Mouse (Mus musculus) embryonic facial prominence, embryonic 14.5 days (tissue): ENCODE measurements around the gene Ppid. TPM values are rescaled to one million over a fixed set of nuclear protein-coding genes. Genes with fewer than 3 reads are reported as not detected.
"Not testable (repeated sequence)": the region's sequence is repeated elsewhere in the genome, so short reads cannot be mapped to it uniquely, and the experiment has no call there.

Experiments used
- ATAC-seq: fragments of 200-750 bp; cut with Nextera tagmentation; 2 replicates; pipeline ENCODE4 v1.8.0; 2017; ENCODE audit warnings: low read depth, moderate number of reproducible peaks, moderate TSS enrichment
- DNase-seq: peaks from one replicate; pipeline ENCODE4 v3.0.0-alpha.2; 2015; ENCODE audit warnings: low spot score
- H3K27ac ChIP-seq: fragments of 300-500 bp; sonication (generic); replicated peaks from 2 replicates; pipeline ENCODE4 v1.5.1; 2014; ENCODE audit warnings: low read depth, mild to moderate bottlenecking, low read length, moderate library complexity
- H3K27me3 ChIP-seq: fragments of 300-500 bp; sonication (generic); replicated peaks from 2 replicates; pipeline ENCODE4 v1.6.1; 2014; ENCODE audit warnings: low read length; ENCODE audit not compliant: control insufficient read depth, insufficient read depth
- H3K36me3 ChIP-seq: fragments of 300-500 bp; sonication (generic); 2 replicates; pipeline ENCODE4 v1.6.1; 2014; ENCODE audit warnings: low read length, mixed read lengths; ENCODE audit not compliant: control insufficient read depth, insufficient read depth
- H3K4me1 ChIP-seq: fragments of 300-500 bp; sonication (generic); 2 replicates; pipeline ENCODE4 v1.6.1; 2014; ENCODE audit warnings: antibody characterized with exemption, low read length; ENCODE audit not compliant: control insufficient read depth, insufficient read depth
- H3K4me2 ChIP-seq: fragments of 300-500 bp; sonication (generic); 2 replicates; pipeline ENCODE4 v1.6.1; 2014; ENCODE audit warnings: low read depth, mild to moderate bottlenecking, low read length, moderate library complexity, mixed read lengths
- H3K4me3 ChIP-seq: fragments of 300-500 bp; sonication (generic); 2 replicates; pipeline ENCODE4 v1.5.1; 2014; ENCODE audit warnings: low read depth, mild to moderate bottlenecking, low read length
- H3K9ac ChIP-seq: fragments of 300-500 bp; sonication (generic); 2 replicates; pipeline ENCODE4 v1.6.1; 2014; ENCODE audit warnings: low read depth, mild to moderate bottlenecking, low read length, moderate library complexity, mixed read lengths
- H3K9me3 ChIP-seq: fragments of 300-500 bp; sonication (generic); 2 replicates; pipeline ENCODE4 v1.6.1; 2016; ENCODE audit warnings: low read length; ENCODE audit not compliant: control insufficient read depth
- WGBS: fragments of 180-500 bp; shearing (Covaris S2); extraction: QIAGEN DNeasy Blood & Tissue Kit; methylation state at CpG from one replicate; pipeline ENCODE4 v1.1.7; 2014; 5-methylcytosine and 5-hydroxymethylcytosine counted together
- polyA plus RNA-seq: library from polyadenylated mRNA; unstranded; fragments of >200 nt; fragmentation: Nextera tagmentation; extraction: Ambion mirVana; gene quantifications from 2 replicates; pipeline ENCODE4 v1.2.1, GENCODE M21; 2014

The Ppid gene
- polyA plus RNA-seq, 1 experiment from 2014 or later = 155 TPM

DNA sequence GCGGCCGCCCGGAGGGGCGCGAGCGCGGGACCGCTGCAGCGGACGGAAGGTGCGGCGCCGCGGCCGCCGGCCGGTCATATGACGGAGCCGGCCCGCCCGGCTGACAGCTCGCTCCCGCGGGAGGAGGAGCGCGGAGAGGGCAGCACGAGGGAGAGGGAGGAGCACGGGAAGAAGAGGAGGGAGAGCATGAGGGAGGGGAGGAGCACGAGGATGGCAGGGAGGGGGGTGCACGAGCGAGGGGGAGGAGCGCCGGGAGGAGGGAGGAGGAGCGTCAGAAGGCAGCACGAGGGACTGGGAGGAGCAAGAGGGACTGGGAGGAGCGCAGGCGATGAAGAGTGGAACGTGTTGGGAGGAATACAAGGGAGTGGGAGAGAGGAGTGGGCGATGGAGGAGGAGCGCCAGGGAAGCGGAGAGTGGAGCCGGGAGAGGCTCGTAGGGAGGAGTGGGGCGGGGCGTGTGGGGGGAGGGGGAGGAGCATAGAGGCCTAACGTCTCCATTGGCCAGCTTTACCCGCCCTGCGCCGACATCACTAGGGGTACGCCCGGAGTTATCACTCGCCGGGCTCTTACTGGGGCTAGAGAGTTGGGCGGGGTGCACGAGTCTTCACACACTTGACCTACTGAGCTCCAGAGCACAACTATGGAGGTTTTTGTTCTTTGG, 23.3 kb upstream of the Ppid start, which contains the start of gene Fnip2:
Fnip2 (minus strand) TSS at position 94 of the 660 bp plus-strand sequence.
- ATAC-seq (peak; percentile 97), DNase-seq (peak; percentile 97)
- Histone ChIP-seq H3K4me1 (peaks cover 5% of the 10 kb centered on the region), H3K36me3 (no peaks in the 10 kb centered on the region), H3K9me3 (no peaks in the 10 kb centered on the region), H3K4me2 (peak within 1 kb of the TSS; percentile 90), H3K27me3 (no peaks in the 10 kb centered on the region), H3K27ac (peak within 1 kb of the TSS; percentile 77), H3K9ac (peak within 1 kb of the TSS; percentile 79), H3K4me3 (peak within 1 kb of the TSS; percentile 80)
- WGBS = under 1% methylated on average over 48 of the region's 55 CpGs

DNA sequence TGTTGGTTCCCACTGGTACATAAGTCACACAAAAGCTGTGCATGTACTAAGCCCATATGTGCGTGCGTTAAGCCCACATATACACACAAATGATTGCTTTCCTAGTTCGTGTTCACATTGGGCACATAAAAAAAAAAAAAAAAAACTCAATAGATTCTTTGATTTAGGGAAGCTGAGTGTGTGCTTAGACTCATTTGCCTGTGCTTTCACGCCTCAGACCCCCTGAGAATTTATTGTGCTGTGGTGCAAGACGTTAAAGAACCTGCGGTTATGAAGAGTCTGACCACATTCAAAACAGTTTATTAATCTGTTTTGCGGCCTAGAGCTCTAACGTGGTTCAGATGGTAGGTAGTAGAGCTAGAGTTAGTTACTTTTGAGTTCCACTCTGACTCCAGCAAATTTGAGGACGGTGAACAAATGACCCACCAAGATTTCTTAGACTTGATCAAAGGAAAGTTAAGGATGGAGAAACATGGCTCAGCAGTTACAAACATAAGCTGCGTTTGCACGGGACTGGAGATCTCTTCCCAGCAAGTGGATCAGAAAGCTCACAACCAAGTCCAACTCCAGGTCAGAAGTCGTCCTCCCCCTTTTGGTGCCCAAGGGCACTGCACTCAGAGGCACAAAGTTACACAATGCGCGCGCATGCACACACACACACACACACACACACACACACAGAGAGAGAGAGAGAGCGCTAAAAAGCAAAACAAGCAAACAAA, 22.4 kb upstream of the Ppid start:
- WGBS = 87% methylated on average over 16 of the region's 16 CpGs
- H3K36me3 ChIP-seq = no peaks in the 10 kb centered on the region
- DNase-seq (no peak), ATAC-seq (no peak)
- H3K4me2 ChIP-seq = peak overlapping the region; percentile 90
- H3K27me3 ChIP-seq = no peaks in the 10 kb centered on the region
- no peak overlapping the region for H3K9ac ChIP-seq
- H3K4me3 ChIP-seq = no peak overlapping the region
- peaks cover 5% of the 10 kb centered on the region for H3K4me1 ChIP-seq
- peak overlapping the region; percentile 48; the same call in 1 of the 2 replicates for H3K27ac ChIP-seq
- no peaks in the 10 kb centered on the region for H3K9me3 ChIP-seq

DNA sequence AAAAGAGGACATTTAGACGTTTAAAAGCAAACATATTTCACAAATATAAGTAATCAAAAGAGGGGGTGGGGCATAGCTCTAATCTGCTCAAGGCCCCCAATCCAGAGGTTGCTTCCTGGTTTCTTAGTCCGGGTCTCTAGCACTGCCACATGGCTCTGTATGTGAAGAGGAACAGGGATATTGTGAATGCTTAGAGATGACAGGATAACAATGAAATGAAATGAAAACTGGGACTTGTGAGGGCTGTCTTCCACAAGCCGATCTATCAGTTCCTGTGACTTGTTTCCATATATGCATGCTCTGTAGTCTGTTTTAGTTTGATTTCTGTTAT, 21.8 kb upstream of the Ppid start:
- DNase-seq = no peak

DNA sequence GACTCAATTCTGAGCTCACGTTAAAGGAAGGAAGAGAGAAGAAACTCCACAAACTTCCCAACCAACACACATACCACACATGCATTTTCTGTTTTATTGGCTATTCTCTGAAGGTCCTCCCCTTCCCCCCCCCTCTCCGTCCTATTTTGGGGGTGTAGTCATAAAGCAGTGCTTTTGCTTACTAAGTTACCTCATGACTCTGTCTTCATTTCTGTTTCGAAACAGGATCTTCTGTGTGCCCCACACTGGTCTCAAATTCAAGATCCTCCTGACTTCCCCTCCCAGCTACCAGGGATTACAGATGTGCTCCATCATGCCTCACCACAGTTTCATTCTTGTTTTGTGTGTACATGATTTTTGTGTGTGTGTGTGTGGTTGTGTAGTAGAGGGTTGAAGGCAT, 18.7 kb upstream of the Ppid start:
- Histone ChIP-seq H3K4me1 (no peaks in the 10 kb centered on the region), H3K4me2 (no peak overlapping the region), H3K27ac (no peak overlapping the region), H3K4me3 (no peak overlapping the region), H3K27me3 (no peaks in the 10 kb centered on the region), H3K9ac (no peak overlapping the region), H3K36me3 (no peaks in the 10 kb centered on the region), H3K9me3 (no peaks in the 10 kb centered on the region)
- 63% methylated on average over 3 of the region's 3 CpGs for WGBS
- ATAC-seq (no peak), DNase-seq (no peak)

More for the DNA sequence above, 21.8 kb upstream of the Ppid start:
- Histone ChIP-seq H3K27me3 (no peaks in the 10 kb centered on the region), H3K4me2 (no peak overlapping the region), H3K9ac (no peak overlapping the region), H3K27ac (no peak overlapping the region), H3K4me3 (no peak overlapping the region), H3K36me3 (no peaks in the 10 kb centered on the region), H3K4me1 (peaks cover 5% of the 10 kb centered on the region), H3K9me3 (no peaks in the 10 kb centered on the region)
- ATAC-seq = no peak
- 86% methylated on average over 3 of the region's 3 CpGs for WGBS

DNA sequence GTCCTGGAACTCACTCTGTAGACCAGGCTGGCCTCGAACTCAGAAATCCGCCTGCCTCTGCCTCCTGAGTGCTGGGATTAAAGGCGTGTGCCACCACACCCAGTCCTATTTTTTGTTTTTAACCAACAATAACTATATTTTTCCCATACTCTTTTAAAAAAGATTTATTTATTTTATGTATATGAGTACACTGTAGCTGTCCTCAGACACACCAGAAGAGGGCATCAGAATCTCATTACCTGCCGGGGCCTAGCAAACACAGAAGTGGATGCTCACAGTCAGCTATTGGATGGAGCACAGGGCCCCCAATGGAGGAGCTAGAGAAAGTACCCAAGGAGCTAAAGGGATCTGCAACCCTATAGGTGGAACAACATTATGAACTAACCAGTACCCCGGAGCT, 17.8 kb upstream of the Ppid start:
- 90% methylated on average over 5 of the region's 5 CpGs for WGBS
- H3K27ac ChIP-seq, H3K36me3 ChIP-seq, H3K4me1 ChIP-seq, H3K27me3 ChIP-seq, DNase-seq, ATAC-seq, H3K4me3 ChIP-seq, H3K9ac ChIP-seq, H3K9me3 ChIP-seq, H3K4me2 ChIP-seq: not testable (repeated sequence)

DNA sequence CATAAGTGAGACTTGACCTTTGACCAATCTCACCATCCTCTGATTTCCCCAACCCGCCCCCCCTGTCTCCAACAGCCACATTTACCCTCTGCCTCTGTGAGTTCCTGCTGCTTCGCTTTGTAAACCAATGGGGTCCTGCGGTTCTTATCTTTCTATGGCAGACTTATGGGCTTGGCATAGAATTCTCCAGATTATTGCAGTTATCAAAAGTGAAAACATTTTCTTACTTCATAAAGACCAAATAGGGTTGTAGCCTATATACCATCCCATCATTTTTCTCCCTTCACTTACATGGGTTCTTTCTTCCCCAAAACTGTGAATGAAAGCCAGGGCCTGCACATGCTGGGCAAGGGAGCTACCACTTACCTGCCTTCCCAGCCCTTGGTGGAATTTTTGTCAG, 16.8 kb upstream of the Ppid start:
- H3K4me2 ChIP-seq = no peak overlapping the region
- WGBS = 82% methylated on average over 3 of the region's 3 CpGs
- DNase-seq = no peak

DNA sequence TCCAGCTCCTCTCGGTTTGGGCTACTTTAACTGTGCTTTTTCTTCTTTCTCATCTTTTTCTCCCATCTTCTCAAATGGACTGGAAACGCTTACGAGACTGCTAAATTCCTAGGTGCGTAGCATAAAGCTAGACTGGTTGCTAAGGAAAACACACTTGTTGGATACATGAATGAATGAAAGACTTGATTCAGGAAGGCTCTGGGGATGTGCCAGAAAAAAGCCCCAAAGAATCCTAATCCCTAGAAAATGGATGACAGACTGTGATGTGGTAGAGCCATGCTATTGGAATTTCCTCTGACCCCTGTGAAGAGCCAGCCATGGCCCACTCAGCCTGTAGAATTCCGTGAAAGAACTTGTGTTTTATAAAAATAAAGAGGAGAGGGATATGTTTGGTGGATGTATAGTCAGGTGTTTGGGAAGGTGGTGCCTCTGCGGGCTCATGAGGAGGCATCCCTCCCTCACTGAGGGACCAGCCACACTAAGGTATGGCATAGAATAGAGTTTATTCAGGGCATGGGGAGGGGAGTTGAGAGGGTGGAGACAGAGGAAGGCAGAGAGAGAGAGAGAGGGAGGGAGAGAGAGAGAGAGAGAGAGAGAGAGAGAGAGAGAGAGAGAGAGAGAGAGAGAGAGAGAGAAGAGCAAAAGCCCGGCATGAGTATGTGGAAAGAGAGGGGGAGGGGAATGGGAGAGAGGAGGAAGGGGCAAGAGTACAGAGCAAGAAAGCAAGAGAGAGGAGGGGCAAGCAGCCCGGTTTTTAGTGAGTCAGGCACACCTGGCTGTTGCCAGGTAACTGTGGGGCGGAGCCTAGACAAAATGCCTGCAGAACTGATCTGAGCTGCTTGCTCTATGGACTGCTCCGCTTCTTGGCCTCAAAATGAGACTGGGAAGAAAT, 15.3 kb upstream of the Ppid start:
- no peaks in the 10 kb centered on the region for H3K9me3 ChIP-seq
- peak overlapping the region; percentile 40; the same call in 1 of the 2 replicates for H3K9ac ChIP-seq
- no peak overlapping the region for H3K4me3 ChIP-seq
- no peaks in the 10 kb centered on the region for H3K4me1 ChIP-seq
- DNase-seq (peak; percentile 55), ATAC-seq (peak; percentile 79)
- no peak overlapping the region for H3K27ac ChIP-seq
- 26% methylated on average over 10 of the region's 10 CpGs for WGBS
- no peaks in the 10 kb centered on the region for H3K27me3 ChIP-seq
- H3K4me2 ChIP-seq = peak overlapping the region; percentile 31
- H3K36me3 ChIP-seq = no peaks in the 10 kb centered on the region

More for the DNA sequence above, 16.8 kb upstream of the Ppid start:
- no peaks in the 10 kb centered on the region for H3K4me1 ChIP-seq
- H3K9me3 ChIP-seq = no peaks in the 10 kb centered on the region
- no peaks in the 10 kb centered on the region for H3K36me3 ChIP-seq
- H3K27me3 ChIP-seq = no peaks in the 10 kb centered on the region
- H3K27ac ChIP-seq = no peak overlapping the region
- no peak for ATAC-seq
- no peak overlapping the region for H3K4me3 ChIP-seq
- H3K9ac ChIP-seq = no peak overlapping the region

DNA sequence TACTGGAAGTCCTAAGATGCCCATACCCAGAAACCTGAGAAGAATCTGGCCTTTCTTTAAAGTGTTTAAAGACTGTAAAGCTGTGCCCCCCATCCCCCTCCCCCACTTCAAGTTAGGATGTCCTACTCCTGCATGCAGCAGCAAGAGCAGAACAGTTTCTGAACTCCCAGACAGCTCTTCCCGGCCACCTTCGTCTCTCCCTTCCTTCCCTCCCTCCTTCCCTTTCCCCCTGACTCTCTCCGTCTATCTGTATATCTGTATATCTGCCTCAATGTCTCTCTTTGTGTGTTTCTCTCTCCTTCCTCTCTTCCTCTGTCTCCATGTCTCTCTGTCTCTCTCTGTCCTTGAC, 14.7 kb upstream of the Ppid start:
- peak; percentile 13; the same call in 1 of the 2 replicates for ATAC-seq

More for the DNA sequence above, 14.7 kb upstream of the Ppid start:
- WGBS = 3% methylated on average over 3 of the region's 3 CpGs
- Histone ChIP-seq H3K9ac (peak overlapping the region; percentile 40; the same call in 1 of the 2 replicates), H3K4me2 (peak overlapping the region; percentile 31), H3K4me3 (no peak overlapping the region), H3K9me3 (no peaks in the 10 kb centered on the region), H3K36me3 (no peaks in the 10 kb centered on the region), H3K4me1 (no peaks in the 10 kb centered on the region), H3K27me3 (no peaks in the 10 kb centered on the region), H3K27ac (no peak overlapping the region)
- DNase-seq = no peak
